Mouse (Mus musculus) liver, postnatal 0 days (tissue): ENCODE data around the gene Snx21. TPM values are rescaled to one million over a fixed set of nuclear protein-coding genes. Genes with fewer than 3 reads are reported as not detected.

Experiments
- ATAC-seq: fragments of 200-750 bp; cut with Nextera tagmentation; 2 replicates; pipeline ENCODE4 v1.8.0; 2017; ENCODE audit warnings: mild to moderate bottlenecking, moderate library complexity
- DNase-seq: peaks from one replicate; pipeline ENCODE4 v3.0.0-alpha.2; 2016
- H3K27ac ChIP-seq: fragments of 300-500 bp; sonication (generic); 2 replicates; pipeline ENCODE4 v1.5.1; 2014; ENCODE audit warnings: antibody characterized with exemption, moderate library complexity, mild to moderate bottlenecking, low read depth
- H3K27me3 ChIP-seq: fragments of 300-500 bp; sonication (generic); 2 replicates; pipeline ENCODE4 v1.6.1; 2014; ENCODE audit warnings: low read length, control low read depth, mixed read lengths; ENCODE audit not compliant: insufficient read depth
- H3K36me3 ChIP-seq: fragments of 300-500 bp; sonication (generic); replicated peaks from 2 replicates; pipeline ENCODE4 v1.6.1; 2014; ENCODE audit warnings: mild to moderate bottlenecking, control low read depth, low read length, moderate library complexity, mixed read lengths; ENCODE audit not compliant: insufficient read depth
- H3K4me1 ChIP-seq: fragments of 300-500 bp; sonication (generic); 2 replicates; pipeline ENCODE4 v1.6.1; 2014; ENCODE audit warnings: antibody characterized with exemption, mild to moderate bottlenecking, control low read depth; ENCODE audit not compliant: insufficient read depth
- H3K4me2 ChIP-seq: fragments of 300-500 bp; sonication (generic); 2 replicates; pipeline ENCODE4 v1.6.1; 2014; ENCODE audit warnings: low read depth, mild to moderate bottlenecking, low read length, moderate library complexity, mixed read lengths
- H3K4me3 ChIP-seq: fragments of 300-500 bp; sonication (generic); 2 replicates; pipeline ENCODE4 v1.5.1; 2014; ENCODE audit warnings: low read depth, low read length
- H3K9ac ChIP-seq: fragments of 300-500 bp; sonication (generic); replicated peaks from 2 replicates; pipeline ENCODE4 v1.6.1; 2014; ENCODE audit warnings: mild to moderate bottlenecking, moderate library complexity
- H3K9me3 ChIP-seq: fragments of 300-500 bp; sonication (generic); 2 replicates; pipeline ENCODE4 v1.6.1; 2016; ENCODE audit warnings: mild to moderate bottlenecking, control low read depth, low read length, mixed read lengths
- CTCF ChIP-seq: sonication (generic); IDR thresholded peaks from 2 replicates; pipeline ENCODE4 v1.5.1; 2016; ENCODE audit warnings: antibody characterized with exemption, low read depth
- EP300 ChIP-seq: IDR thresholded peaks from 2 replicates; pipeline ENCODE4 v1.6.1; 2016; ENCODE audit warnings: antibody characterized with exemption, low read depth, mild to moderate bottlenecking
- WGBS: fragments of 180-500 bp; shearing (Covaris S2); extraction: QIAGEN DNeasy Blood & Tissue Kit; methylation state at CpG from one replicate; pipeline ENCODE4 v1.1.7; 2014; ENCODE audit not compliant: insufficient replicate concordance; 5-methylcytosine and 5-hydroxymethylcytosine counted together
- polyA plus RNA-seq: library from polyadenylated mRNA; unstranded; fragments of >200 nt; fragmentation: Nextera tagmentation; extraction: Ambion mirVana; gene quantifications from 2 replicates; pipeline ENCODE4 v1.2.1, GENCODE M21; 2015

The Snx21 gene
- polyA plus RNA-seq, 1 experiment from 2014 or later, result 6.1 TPM

GRCm38 (mm10) chr2:164773989-164774364 lies 11.6 kb upstream of the Snx21 start:
- Histone ChIP-seq H3K4me3 (peak overlapping the region; percentile 0; the same call in 1 of the 2 replicates), H3K27me3 (peaks cover 6% of the 10 kb centered on the region; the same call in 1 of the 2 replicates), H3K9ac (peak overlapping the region; percentile 3), H3K9me3 (no peaks in the 10 kb centered on the region), H3K36me3 (peaks cover 24% of the 10 kb centered on the region), H3K4me2 (peak overlapping the region; percentile 94), H3K27ac (peak overlapping the region; percentile 86), H3K4me1 (peaks cover 27% of the 10 kb centered on the region)
- DNase-seq (no peak), ATAC-seq (peak; percentile 16; the same call in 1 of the 2 replicates)
- TF ChIP-seq CTCF, result no peak
- TF ChIP-seq EP300, result peak; percentile 53
- WGBS, result 47% methylated on average over 5 of the region's 5 CpGs

DNA sequence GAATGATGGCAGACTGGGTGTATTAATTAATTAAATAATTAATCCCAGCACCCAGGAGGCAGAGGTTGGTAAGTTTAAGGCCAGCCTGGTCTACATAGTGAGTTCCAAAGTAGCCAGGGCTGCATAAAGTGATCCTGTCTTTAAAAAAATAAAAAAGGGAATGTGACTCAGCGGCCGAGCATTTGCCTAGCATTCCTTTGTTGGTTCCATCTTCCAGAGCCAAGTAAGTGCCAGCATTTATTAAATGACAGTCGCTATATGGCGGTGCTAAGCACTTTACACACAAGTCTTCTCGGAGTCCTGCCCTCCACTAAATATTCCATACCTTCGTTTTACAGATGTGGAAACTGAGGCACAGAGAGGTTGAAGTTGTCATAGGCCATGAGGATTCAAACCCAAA lies 9.5 kb upstream of the Snx21 start:
- Histone ChIP-seq H3K36me3 (peaks cover 23% of the 10 kb centered on the region), H3K9ac (no peak overlapping the region), H3K4me1 (peaks cover 19% of the 10 kb centered on the region), H3K4me3 (no peak overlapping the region), H3K27me3 (peaks cover 6% of the 10 kb centered on the region; the same call in 1 of the 2 replicates), H3K27ac (no peak overlapping the region), H3K9me3 (no peaks in the 10 kb centered on the region), H3K4me2 (no peak overlapping the region)
- ATAC-seq (no peak), DNase-seq (no peak)
- 83% methylated on average over 6 of the region's 6 CpGs for WGBS
- no peak for TF ChIP-seq CTCF
- TF ChIP-seq EP300, result no peak

DNA sequence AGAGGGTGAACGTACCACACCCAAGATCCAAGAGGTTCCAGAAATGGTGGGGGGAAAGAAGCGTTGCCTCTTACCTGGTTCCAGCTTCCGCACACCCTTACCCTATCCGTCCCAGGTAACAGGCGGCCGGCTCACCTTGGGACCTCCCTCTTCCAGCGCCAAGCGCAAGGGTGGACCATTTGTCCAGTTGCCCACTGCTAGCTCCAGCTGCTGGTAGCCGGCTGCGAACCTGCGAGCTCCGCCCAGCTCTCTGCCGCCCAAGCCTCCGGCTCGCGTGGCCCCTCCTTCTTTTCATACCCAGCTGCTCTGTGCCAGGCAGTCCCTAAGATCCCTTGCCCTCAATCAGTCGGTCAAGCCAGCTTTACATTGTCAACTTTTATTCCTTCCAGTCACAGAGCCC lies 8.8 kb upstream of the Snx21 start:
- no peak overlapping the region for H3K27ac ChIP-seq
- H3K9me3 ChIP-seq, result no peaks in the 10 kb centered on the region
- ATAC-seq, result no peak
- peaks cover 13% of the 10 kb centered on the region for H3K4me1 ChIP-seq
- H3K27me3 ChIP-seq, result peaks cover 6% of the 10 kb centered on the region; the same call in 1 of the 2 replicates
- TF ChIP-seq CTCF, result no peak
- no peak for TF ChIP-seq EP300
- H3K9ac ChIP-seq, result no peak overlapping the region
- H3K4me2 ChIP-seq, result no peak overlapping the region
- DNase-seq, result no peak
- peaks cover 16% of the 10 kb centered on the region for H3K36me3 ChIP-seq
- WGBS, result 60% methylated on average over 17 of the region's 17 CpGs
- no peak overlapping the region for H3K4me3 ChIP-seq

DNA sequence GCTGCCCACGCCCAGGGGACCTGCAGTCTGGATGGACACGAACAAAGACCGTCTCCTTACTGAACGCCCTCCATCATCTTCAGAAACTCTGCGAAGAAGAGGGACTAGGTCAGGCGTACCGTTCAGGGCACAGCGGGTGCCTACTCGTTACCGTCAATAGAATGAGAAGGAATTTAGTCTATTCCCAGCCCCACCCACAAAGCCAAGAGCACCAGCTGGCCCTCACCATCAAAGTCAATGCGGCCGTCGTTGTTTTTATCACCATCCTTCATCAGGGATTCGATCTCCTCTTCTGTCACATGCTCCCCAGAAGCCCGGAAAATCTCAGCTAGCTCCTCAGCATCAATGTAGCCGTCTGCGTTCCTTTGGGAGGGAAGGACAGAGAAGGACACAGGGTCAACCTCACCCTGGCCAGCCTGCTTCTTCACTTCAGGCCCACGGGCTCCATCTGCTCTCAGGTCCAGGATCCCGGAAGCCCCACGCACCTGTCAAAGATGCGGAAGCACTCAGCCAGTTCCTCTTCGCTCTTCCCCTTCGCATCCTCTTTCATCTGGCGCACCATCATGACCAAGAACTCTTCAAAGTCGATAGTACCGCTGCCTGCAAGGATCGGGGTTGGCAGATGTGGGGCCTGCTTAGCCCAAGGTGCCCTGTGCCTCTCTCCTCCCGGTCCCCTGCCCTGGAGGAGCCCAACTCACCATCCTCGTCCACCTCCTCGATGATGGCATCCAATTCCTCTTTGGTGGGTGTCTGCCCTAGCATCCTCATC lies 8.2 kb upstream of the Snx21 start:
- Histone ChIP-seq H3K9me3 (no peaks in the 10 kb centered on the region), H3K4me2 (no peak overlapping the region), H3K4me1 (peaks cover 8% of the 10 kb centered on the region), H3K4me3 (no peak overlapping the region), H3K36me3 (peaks cover 10% of the 10 kb centered on the region), H3K9ac (no peak overlapping the region), H3K27me3 (peaks cover 6% of the 10 kb centered on the region; the same call in 1 of the 2 replicates), H3K27ac (no peak overlapping the region)
- TF ChIP-seq CTCF, result no peak
- TF ChIP-seq EP300, result no peak
- DNase-seq (no peak), ATAC-seq (no peak)
- 79% methylated on average over 30 of the region's 30 CpGs for WGBS

DNA sequence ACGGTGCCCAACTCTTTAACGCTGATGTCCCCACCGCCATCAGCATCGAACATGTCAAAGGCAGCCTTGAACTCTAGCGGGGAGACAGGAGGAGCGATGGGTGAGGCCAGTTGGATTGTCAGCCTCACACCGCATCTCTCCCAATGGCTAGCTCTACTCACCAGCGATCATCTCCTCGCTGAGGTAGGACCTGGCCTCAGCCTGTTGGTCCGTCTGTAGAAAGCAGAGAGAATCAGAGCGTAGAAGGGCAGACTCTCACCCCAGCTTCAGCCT lies 7.7 kb upstream of the Snx21 start:
- H3K36me3 ChIP-seq, result peaks cover 7% of the 10 kb centered on the region; the same call in 1 of the 2 replicates
- H3K4me3 ChIP-seq, result no peak overlapping the region
- H3K4me1 ChIP-seq, result peaks cover 8% of the 10 kb centered on the region
- ATAC-seq, result no peak
- no peaks in the 10 kb centered on the region for H3K9me3 ChIP-seq
- 88% methylated on average over 11 of the region's 11 CpGs for WGBS
- no peak overlapping the region for H3K4me2 ChIP-seq
- TF ChIP-seq CTCF (no peak), EP300 (no peak)
- H3K9ac ChIP-seq, result no peak overlapping the region
- no peak overlapping the region for H3K27ac ChIP-seq
- no peak for DNase-seq
- H3K27me3 ChIP-seq, result peaks cover 6% of the 10 kb centered on the region; the same call in 1 of the 2 replicates

DNA sequence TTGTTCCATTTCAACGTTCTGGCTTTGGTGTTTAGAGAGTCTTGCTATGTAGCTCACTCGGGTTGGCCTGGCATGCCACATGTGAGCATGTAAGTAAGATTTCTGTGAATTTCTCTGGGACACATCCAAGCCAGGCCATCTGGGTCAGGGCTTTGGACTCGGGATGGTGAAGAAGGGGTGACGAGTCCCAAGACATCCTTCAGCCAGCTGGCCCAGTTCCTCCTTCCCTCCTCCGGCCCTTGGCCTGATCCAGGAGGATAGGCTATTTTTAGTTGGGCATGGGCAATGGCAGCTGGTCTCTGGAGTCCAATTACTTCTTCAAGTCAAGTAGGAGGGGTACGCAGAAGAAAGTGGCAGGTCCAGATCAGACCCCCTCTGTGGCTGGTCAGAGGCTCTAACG lies 6.8 kb upstream of the Snx21 start:
- Histone ChIP-seq H3K36me3 (no peaks in the 10 kb centered on the region), H3K9ac (no peak overlapping the region), H3K27me3 (peaks cover 6% of the 10 kb centered on the region; the same call in 1 of the 2 replicates), H3K4me1 (peaks cover 3% of the 10 kb centered on the region), H3K4me3 (no peak overlapping the region), H3K4me2 (no peak overlapping the region), H3K9me3 (no peaks in the 10 kb centered on the region), H3K27ac (no peak overlapping the region)
- TF ChIP-seq CTCF, result no peak
- TF ChIP-seq EP300, result no peak
- ATAC-seq, result no peak
- DNase-seq, result no peak
- 79% methylated on average over 7 of the region's 7 CpGs for whole genome bisulfite sequencing
